Mouse (Mus musculus): ENCODE measurements at regions not wholly inside any gene's neighbourhood (a gene's known extent, or its start where the extent isn't known, plus 50 kb on each side); places are given as distances from the start of the nearest gene placed in this dataset.

DNA sequence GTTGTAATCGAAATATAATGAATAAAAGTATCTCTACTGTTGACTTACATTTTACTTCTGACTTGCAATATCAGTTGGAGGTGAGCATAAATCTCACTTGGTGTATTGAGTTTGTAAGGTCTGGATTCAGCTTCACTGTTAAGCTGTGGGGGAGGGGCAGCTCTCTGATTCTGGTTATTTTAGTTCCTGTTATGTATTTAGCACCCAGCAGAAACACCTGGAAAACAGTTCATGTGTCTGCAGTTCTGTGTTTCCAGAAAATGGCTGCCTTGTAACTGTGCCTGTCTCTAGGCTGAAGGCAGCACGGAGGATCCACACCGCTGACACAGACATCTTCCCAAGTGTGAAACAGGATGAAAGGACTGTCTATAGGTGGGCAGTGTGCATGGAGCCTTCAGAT lies 62.3 kb upstream of the Sgk1 start:
- H3K27me3 ChIP-seq (ENCODE audit: control insufficient read depth, insufficient read depth, low read length), result no peaks in the 10 kb centered on the region
- H3K27ac ChIP-seq, result no peak overlapping the region
- no peak for ATAC-seq (ENCODE audit: insufficient read depth)
- no peak overlapping the region for H3K9ac ChIP-seq (replicated peaks)
- WGBS (ENCODE audit: insufficient replicate concordance), result 69% methylated on average over 3 of the region's 3 CpGs
- no peak for DNase-seq (ENCODE audit: low read depth in 3 of 3, low spot score in 3 of 3)
- no peak overlapping the region for H3K4me2 ChIP-seq (ENCODE audit: low read depth)
- H3K4me1 ChIP-seq (replicated peaks; ENCODE audit: control insufficient read depth in 2 of 2, insufficient read depth in 2 of 2, low read length in 1 of 2), result peaks cover 0 to 9% of the 10 kb centered on the region in 2 experiments; a peak in 2 of 4 replicates
- H3K36me3 ChIP-seq (replicated peaks; ENCODE audit: control insufficient read depth, insufficient read depth, low read depth), result no peaks in the 10 kb centered on the region
- TF ChIP-seq CTCF (IDR thresholded peaks at IDR 0.05; ENCODE audit: low read depth) (no peak), EP300 (IDR thresholded peaks at IDR 0.05; ENCODE audit: low read depth) (no peak)
- H3K4me3 ChIP-seq (ENCODE audit: insufficient read depth in 1 of 2, low read depth in 2 of 2, low read length in 2 of 2), result no peak overlapping the region
- no peaks in the 10 kb centered on the region for H3K9me3 ChIP-seq (ENCODE audit: control insufficient read depth, low read length)

DNA sequence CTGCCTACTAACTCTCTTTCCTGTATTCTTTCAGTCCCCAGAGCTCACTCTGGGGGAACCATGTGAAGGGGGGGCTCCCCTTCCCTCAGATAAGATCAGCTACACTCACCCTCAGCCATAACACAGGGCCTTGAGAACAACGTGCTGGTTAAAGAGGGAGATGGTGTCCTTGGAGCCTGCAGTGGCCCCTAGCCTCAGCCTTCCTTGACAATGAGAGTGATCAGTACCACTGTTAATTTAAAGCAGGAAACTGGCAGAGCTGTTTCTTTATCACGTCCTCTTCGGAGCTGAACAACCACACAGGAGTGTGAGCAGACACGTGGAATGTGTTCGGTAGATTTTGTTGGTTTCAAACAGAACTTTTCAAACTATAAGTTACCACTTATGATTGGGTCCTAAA lies 60.6 kb upstream of the Sgk1 start:
- DNase-seq (ENCODE audit: low read depth in 3 of 3, low spot score in 3 of 3) (no peak), ATAC-seq (ENCODE audit: insufficient read depth) (no peak)
- Histone ChIP-seq H3K36me3 (replicated peaks; ENCODE audit: control insufficient read depth, insufficient read depth, low read depth) (no peaks in the 10 kb centered on the region), H3K4me1 (replicated peaks; ENCODE audit: control insufficient read depth in 2 of 2, insufficient read depth in 2 of 2, low read length in 1 of 2) (peaks cover 0 to 9% of the 10 kb centered on the region in 2 experiments; a peak in 2 of 4 replicates), H3K27ac (no peak overlapping the region), H3K9ac (replicated peaks) (no peak overlapping the region), H3K27me3 (ENCODE audit: control insufficient read depth, insufficient read depth, low read length) (no peaks in the 10 kb centered on the region), H3K9me3 (ENCODE audit: control insufficient read depth, low read length) (no peaks in the 10 kb centered on the region), H3K4me3 (ENCODE audit: insufficient read depth in 1 of 2, low read depth in 2 of 2, low read length in 2 of 2) (no peak overlapping the region), H3K4me2 (ENCODE audit: low read depth) (no peak overlapping the region)
- 25% methylated on average over 5 of the region's 5 CpGs for WGBS (ENCODE audit: insufficient replicate concordance)
- TF ChIP-seq EP300 (IDR thresholded peaks at IDR 0.05; ENCODE audit: low read depth) (no peak), CTCF (IDR thresholded peaks at IDR 0.05; ENCODE audit: low read depth) (no peak)

DNA sequence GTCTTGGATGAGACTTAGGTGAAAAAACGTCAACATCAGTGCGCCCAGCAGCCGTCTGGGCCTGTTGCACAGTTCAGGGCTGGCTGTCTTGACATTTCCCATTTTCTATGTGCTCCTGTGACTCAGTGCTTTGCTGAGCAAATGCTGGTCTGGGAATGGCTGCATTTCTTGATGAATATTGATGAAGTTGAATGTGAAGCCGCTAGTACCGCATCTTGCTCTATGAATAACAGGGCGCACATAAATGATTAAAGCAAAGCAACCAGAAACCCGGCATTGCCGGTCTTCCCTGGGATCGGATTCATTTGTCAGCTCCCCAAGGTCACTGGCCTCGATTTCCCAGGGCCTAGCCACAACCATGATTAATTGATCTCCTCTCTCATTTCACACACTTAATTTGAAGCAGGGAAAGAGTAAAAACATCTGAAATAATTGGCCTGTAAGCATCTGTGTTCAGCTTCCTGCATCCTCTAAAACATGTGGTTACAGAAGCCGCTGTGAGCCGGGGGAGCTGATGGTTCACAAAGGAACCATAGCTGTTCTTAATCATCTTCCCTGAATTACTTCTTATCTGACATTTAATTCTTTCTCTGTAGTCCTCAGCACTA lies 57.5 kb upstream of the Sgk1 start:
- Histone ChIP-seq H3K4me1 (replicated peaks; ENCODE audit: control insufficient read depth in 2 of 2, insufficient read depth in 2 of 2, low read length in 1 of 2) (peaks cover 0 to 14% of the 10 kb centered on the region in 2 experiments; a peak in 2 of 4 replicates), H3K27ac (no peak overlapping the region), H3K9me3 (ENCODE audit: control insufficient read depth, low read length) (no peaks in the 10 kb centered on the region), H3K36me3 (replicated peaks; ENCODE audit: control insufficient read depth, insufficient read depth, low read depth) (no peaks in the 10 kb centered on the region), H3K27me3 (ENCODE audit: control insufficient read depth, insufficient read depth, low read length) (no peaks in the 10 kb centered on the region), H3K4me3 (ENCODE audit: insufficient read depth in 1 of 2, low read depth in 2 of 2, low read length in 2 of 2) (no peak overlapping the region), H3K4me2 (ENCODE audit: low read depth) (no peak overlapping the region), H3K9ac (replicated peaks) (no peak overlapping the region)
- no peak for DNase-seq (ENCODE audit: low read depth in 3 of 3, low spot score in 3 of 3)
- WGBS (ENCODE audit: insufficient replicate concordance), result 65% methylated on average over 12 of the region's 12 CpGs
- TF ChIP-seq CTCF (IDR thresholded peaks at IDR 0.05; ENCODE audit: low read depth) (no peak), EP300 (IDR thresholded peaks at IDR 0.05; ENCODE audit: low read depth) (no peak)
- ATAC-seq (ENCODE audit: insufficient read depth), result no peak

DNA sequence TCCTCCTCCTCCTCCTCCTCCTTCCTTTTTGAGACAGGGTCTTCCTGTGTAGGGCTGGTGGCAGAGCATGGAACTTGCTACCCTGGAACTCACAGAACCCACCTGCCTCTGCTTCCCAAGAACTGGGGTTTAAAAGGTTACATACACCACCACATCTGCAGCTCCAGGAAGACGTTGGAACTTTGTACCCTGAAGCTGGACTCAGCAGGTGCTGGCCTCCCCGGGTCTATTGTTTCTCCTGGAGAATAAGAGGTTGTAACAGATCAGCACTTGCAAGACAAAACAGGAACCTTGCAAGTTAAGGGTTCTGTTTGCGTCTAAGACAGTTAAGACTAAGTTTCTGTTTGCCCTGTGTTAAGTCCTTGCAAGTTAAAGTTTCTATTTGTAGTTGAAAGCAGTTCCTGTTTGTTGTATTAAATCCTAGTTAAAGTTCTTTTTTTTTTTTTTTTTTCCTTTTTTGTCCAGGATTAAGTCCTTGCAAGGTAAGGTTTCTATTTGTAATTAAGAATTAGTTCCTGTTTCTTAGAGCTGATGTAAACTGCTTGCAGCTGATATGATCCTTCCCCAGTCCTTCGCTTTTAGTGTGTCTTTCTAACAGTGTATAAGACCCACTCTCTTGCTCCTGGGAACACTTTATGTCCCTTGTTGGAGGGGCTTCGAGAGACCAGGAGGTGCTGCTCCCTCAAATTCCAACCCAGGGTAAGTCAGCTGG lies 55.0 kb upstream of the Sgk1 start:
- H3K4me1 ChIP-seq (replicated peaks; ENCODE audit: control insufficient read depth in 2 of 2, insufficient read depth in 2 of 2, low read length in 1 of 2), result peaks cover 0 to 11% of the 10 kb centered on the region in 2 experiments; a peak in 3 of 4 replicates
- H3K36me3 ChIP-seq (replicated peaks; ENCODE audit: control insufficient read depth, insufficient read depth, low read depth), result no peaks in the 10 kb centered on the region
- ATAC-seq (ENCODE audit: insufficient read depth), result no peak
- no peak overlapping the region for H3K27ac ChIP-seq
- H3K9ac ChIP-seq (replicated peaks), result no peak overlapping the region
- no peak for DNase-seq (ENCODE audit: low read depth in 3 of 3, low spot score in 3 of 3)
- H3K9me3 ChIP-seq (ENCODE audit: control insufficient read depth, low read length), result no peaks in the 10 kb centered on the region
- no peak overlapping the region for H3K4me3 ChIP-seq (ENCODE audit: insufficient read depth in 1 of 2, low read depth in 2 of 2, low read length in 2 of 2)
- no peaks in the 10 kb centered on the region for H3K27me3 ChIP-seq (ENCODE audit: control insufficient read depth, insufficient read depth, low read length)
- 18% methylated on average over 5 of the region's 5 CpGs for WGBS (ENCODE audit: insufficient replicate concordance)
- no peak for TF ChIP-seq EP300 (IDR thresholded peaks at IDR 0.05; ENCODE audit: low read depth)
- no peak for TF ChIP-seq CTCF (IDR thresholded peaks at IDR 0.05; ENCODE audit: low read depth)
- no peak overlapping the region; the same call in 1 of the 2 replicates for H3K4me2 ChIP-seq (ENCODE audit: low read depth)

DNA sequence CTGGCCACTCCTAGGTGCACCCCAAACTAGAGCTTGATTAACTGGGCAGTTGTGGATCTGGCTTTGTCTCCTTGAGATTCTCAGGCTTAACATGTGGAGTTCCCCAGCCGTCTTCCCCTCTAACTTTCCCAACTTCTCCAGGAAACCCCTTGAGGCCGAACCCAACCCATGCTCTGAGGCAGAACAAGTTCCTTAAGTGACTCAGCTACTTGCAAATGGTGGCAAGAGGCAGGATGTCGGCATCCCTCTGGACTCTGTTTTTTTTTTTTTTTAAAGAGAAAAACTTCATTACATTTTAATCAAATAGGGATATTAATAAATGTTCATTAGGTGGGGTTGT lies 54.5 kb upstream of the Sgk1 start:
- Histone ChIP-seq H3K9me3 (ENCODE audit: control insufficient read depth, low read length) (no peaks in the 10 kb centered on the region), H3K4me3 (ENCODE audit: insufficient read depth in 1 of 2, low read depth in 2 of 2, low read length in 2 of 2) (no peak overlapping the region), H3K27me3 (ENCODE audit: control insufficient read depth, insufficient read depth, low read length) (no peaks in the 10 kb centered on the region), H3K36me3 (replicated peaks; ENCODE audit: control insufficient read depth, insufficient read depth, low read depth) (no peaks in the 10 kb centered on the region), H3K9ac (replicated peaks) (no peak overlapping the region), H3K27ac (no peak overlapping the region), H3K4me1 (replicated peaks; ENCODE audit: control insufficient read depth in 2 of 2, insufficient read depth in 2 of 2, low read length in 1 of 2) (peaks cover 0 to 11% of the 10 kb centered on the region in 2 experiments; a peak in 3 of 4 replicates), H3K4me2 (ENCODE audit: low read depth) (no peak overlapping the region; the same call in 1 of the 2 replicates)
- 18% methylated on average over 3 of the region's 3 CpGs for WGBS (ENCODE audit: insufficient replicate concordance)
- no peak for DNase-seq (ENCODE audit: low read depth in 3 of 3, low spot score in 3 of 3)
- ATAC-seq (ENCODE audit: insufficient read depth), result no peak
- no peak for TF ChIP-seq EP300 (IDR thresholded peaks at IDR 0.05; ENCODE audit: low read depth)
- no peak for TF ChIP-seq CTCF (IDR thresholded peaks at IDR 0.05; ENCODE audit: low read depth)

All from liver, embryonic 14.5 days (tissue).